Mouse (Mus musculus): ENCODE measurements around the gene Tex35. TPM values are rescaled to one million over a fixed set of nuclear protein-coding genes. Genes with fewer than 3 reads are reported as not detected.

Gene Tex35
- polyA plus RNA-seq, 1 experiment, result not detected

DNA sequence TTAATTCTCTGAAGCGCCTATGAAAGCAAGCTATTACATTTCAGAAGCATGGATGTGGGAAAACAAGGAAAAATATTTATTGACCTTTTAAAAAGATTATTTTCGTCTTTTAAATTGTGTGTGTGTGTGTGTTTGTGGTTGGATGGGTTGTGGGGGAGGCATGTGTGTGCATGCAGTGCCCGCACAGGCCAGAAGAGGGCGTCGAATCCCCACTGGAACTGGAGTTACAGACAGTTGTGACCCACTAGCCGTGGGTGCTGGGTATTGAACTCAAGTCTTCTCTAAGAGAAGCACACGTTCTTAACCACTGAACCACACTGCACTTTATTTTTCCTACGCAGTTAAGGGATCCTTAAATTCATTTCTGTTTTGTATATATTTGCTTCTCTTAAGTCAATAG is 26.5 kb downstream of the Tex35 start:
- no peak for DNase-seq (ENCODE audit: low spot score)

GRCm38 (mm10) chr1:157081076-157081804 is 27.2 kb downstream of the Tex35 start:
- no peak for DNase-seq (ENCODE audit: low spot score)

DNA sequence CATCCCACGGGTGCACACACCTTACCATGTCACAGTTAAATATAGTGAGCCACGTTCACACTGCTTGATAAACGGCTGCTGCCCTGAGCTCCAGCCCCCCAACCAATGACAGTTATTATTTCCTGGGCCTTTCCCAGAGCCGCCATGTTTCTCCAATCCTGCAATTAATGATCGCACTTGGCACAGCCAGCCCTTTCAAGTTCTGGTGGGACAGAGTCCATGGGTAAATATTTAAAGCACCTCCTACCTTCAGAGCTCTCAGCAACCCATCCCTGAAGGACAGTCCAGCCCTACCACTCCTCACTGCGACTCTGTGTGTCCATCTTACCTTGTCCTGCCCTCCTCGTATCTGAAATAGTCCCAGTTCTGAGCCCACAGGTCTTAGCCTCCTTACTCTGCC is 28.4 kb downstream of the Tex35 start:
- DNase-seq (ENCODE audit: low spot score), result no peak

GRCm38 (mm10) chr1:157079384-157080025 is 29.0 kb downstream of the Tex35 start:
- DNase-seq (ENCODE audit: low spot score), result no peak

GRCm38 (mm10) chr1:157076781-157077705 is 31.4 kb downstream of the Tex35 start:
- DNase-seq (ENCODE audit: low spot score), result peak; percentile 88

DNA sequence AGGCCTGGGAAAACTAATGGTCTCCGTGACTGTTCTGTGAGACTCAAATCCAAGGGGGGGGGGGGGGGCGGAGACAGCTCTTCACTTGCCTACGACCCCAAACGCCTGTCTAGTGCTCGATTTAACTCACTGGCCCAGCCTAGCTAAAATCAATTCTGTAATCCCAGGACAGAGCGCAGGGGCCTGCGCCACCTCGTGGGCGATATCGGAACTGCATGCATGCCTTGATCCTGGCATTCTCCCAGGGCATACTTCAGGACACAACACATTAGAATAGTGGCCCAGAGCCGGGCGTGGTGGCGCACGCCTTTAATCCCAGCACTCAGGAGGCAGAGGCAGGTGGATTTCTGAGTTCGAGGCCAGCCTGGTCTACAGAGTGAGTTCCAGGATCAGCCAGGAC is 32.2 kb downstream of the Tex35 start:
- peak; percentile 76 for DNase-seq (ENCODE audit: low spot score)

DNA sequence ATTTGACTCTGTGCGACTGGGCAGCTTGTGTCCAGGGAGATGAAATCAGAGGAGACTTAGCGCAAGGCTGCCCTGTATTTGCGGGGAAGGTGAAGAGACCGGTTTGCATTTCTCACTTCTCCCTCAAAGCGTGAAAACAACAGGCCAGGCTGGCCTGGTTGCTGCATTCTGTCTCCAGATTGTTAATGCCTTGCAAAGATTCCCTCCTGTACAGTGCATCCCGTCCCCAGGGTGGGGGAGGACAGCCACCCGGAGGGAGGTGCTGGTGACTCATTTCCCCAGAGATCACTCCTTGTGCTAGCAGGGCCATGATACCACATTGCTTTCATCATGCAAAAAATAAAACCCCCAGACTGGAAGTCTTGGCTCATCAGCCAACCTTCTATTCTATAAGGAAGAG is 33.5 kb downstream of the Tex35 start:
- no peak for DNase-seq (ENCODE audit: low spot score)

DNA sequence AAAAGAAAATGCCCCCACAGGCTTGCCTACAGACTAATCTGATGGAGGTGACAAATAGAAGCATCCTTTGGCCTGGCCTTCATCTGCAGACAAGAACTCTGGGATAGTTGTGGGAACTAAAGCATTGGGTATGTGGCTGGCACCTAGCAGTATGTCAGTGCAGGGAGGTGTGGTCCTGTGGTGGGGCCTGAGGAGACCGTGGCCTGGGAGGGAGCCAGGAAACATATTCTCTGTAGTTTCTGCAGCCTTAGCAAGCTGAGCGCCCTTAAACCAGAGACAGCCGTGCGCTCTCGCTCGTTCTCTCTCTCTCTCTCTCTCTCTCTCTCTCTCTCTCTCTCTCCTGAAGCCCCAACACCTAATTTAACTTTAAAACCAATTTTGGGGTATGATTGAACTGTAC is 34.1 kb downstream of the Tex35 start:
- no peak for DNase-seq (ENCODE audit: low spot score)

DNA sequence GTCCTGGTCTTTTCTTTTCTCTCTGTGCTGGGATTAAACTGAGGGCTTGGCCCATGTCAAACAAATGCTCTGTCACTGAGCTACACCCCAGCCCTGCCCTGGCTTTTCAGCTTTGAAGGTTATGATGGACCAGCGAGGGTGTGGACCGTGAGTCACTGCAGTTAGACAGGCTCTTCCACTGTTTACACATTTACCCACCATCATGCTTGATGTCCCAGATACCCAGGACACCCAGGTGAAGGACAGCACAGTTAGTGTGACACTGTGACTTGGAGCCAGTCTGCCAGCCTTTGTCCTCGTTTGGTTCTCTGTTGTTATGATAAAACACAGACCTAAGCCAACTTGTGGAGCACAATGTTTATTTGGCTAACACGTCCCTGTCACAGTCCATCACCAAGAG is 34.9 kb downstream of the Tex35 start:
- DNase-seq (ENCODE audit: low spot score), result no peak

DNA sequence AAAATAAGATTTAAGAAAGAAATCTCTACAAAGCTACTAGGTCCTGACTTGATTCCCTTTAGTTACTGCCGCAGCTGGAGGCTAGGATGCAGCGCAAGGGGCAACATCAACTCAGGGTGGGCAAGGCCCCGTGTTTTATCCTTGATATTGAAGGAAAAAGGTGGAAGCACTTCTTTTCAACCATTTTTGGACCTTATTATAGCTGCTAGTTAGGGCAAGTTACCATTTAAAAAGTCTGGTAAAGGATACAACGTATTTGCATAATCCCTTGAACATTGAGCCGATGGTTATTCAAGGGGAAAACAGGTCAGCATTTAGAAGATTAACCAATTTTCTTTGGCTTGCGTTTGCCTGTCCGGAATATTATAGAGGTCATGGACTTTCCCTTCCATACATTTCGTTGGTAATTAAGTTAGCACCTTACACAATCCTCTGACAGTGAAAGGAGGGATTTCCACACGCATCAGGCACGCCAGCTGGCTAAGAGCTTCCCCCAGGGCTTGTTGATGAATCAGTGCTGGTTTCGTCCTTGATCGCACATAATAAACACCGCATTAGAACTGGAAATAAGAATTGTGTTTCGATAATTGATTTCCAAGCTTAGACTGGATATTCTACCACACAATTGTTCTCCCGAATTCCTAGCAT is 39.2 kb downstream of the Tex35 start:
- no peak for DNase-seq (ENCODE audit: low spot score)

GRCm38 (mm10) chr1:157068316-157068715 is 40.2 kb downstream of the Tex35 start:
- DNase-seq (ENCODE audit: low spot score), result no peak

- no peak for DNase-seq (ENCODE audit: low spot score)
Observed at GRCm38 (mm10) chr1:157065819-157066730, 42.4 kb downstream of the Tex35 start.

GRCm38 (mm10) chr1:157063318-157064115 is 45.0 kb downstream of the Tex35 start:
- DNase-seq (ENCODE audit: low spot score), result no peak

GRCm38 (mm10) chr1:157062445-157062825 is 46.0 kb downstream of the Tex35 start:
- no peak for DNase-seq (ENCODE audit: low spot score)

DNA sequence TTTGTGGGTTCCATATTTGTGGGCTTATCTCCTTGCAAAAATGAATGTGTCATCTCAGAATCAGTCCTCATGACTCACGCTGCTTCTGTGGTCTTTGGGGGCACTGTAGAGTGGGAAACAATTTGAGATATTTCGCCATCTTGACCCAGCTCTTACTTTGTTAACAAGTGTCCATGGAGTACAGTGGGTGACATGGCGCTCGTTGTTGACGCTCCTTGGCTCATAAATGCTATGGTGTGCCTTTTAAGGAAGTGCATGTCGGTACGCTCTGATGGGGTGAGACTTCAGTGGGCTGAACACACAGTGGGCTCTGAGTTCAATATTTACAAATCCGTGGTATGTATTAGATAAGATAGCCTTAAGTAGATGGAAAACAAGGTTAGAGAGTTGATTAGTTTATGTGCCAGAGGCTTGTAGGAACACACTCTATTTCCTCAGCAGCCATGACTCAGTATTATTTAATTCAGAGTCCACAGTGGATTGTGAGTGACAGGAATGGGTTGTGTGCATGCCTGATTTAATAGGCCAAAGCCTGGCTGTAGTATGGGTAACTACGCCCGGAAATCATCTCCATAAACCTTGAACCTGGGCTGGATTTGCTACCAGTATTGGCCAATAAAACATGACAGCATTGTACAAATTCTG is 46.6 kb downstream of the Tex35 start:
- no peak for DNase-seq (ENCODE audit: low spot score)

GRCm38 (mm10) chr1:157061170-157061569 is 47.3 kb downstream of the Tex35 start:
- no peak for DNase-seq (ENCODE audit: low spot score)

DNA sequence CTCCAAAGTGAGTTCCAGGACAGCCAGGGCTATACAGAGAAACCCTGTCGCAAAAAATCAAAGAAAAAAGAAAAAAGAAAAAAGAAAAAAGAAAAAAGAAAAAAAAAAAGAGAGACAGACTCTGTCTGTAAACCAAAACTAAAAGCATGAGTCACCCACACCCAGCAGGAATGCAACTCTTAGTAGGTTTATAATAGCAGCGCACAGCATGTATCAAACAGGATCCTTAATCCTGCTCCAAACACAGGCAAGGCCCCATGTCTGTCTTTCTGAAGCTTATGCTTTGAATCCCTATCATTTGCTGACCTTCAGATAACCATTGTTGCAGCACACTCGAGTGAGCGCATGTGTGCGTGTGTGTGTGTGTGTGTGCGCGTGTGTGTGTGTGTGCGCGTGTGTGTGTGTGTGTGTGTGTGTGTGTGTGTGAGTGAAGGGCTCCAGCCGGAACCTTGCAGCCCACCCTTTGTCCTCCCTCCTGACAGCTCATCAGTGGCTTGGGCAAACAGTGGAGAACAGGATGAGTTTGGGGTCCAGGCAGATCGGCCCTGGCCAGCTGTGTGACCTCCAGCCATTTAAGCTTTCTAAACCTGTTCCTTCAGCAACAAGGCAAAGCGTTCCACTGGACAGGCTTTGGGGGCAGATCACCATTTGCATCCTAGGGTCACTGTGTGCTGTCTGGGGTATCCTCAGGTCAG is 47.9 kb downstream of the Tex35 start:
- DNase-seq (ENCODE audit: low spot score), result no peak

DNA sequence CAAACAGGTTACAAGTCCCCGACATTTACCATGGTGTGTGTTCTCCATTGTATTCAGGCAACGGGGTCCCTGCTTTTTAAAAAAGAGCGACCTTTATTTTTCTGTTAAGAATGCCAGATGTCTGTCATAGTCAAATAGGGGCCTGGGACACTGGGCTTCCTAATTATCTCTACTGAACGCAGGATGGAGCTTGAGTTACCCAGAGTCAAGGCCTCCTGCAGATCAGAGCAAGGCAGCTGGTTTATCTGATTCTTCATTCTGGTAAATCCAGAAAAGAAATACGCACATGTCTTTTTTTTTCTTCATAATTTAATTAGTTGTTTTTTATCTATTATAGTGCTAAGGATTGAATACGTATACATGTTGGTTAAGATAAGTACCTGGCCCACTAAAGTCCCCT is 52.6 kb downstream of the Tex35 start:
- DNase-seq (ENCODE audit: low spot score), result no peak

- no peak for DNase-seq (ENCODE audit: low spot score)
Observed at GRCm38 (mm10) chr1:157055288-157055831, 53.1 kb downstream of the Tex35 start.
